Mouse (Mus musculus) liver, embryonic 14.5 days (tissue): ENCODE measurements around the gene Rin2.

Source experiments
- CTCF ChIP-seq: IDR thresholded peaks from 2 replicates; pipeline ENCODE4 v1.5.1; 2016; ENCODE audit warnings: antibody characterized with exemption, low read depth, control low read depth
- EP300 ChIP-seq: IDR thresholded peaks from 2 replicates; pipeline ENCODE4 v1.6.1; 2016; ENCODE audit warnings: antibody characterized with exemption, low read depth

GRCm38 (mm10) chr2:145749645-145750044, 74.6 kb downstream of the Rin2 start:
- TF ChIP-seq CTCF (no peak), EP300 (no peak)
